Mouse (Mus musculus) midbrain, embryonic 10.5 days (tissue): ENCODE results near the gene Adgrg7. TPM values are rescaled to one million over a fixed set of nuclear protein-coding genes. Genes with fewer than 3 reads are reported as not detected.

Source experiments
- DNase-seq: peaks from one replicate; pipeline ENCODE4 v3.0.0-alpha.2; 2017; ENCODE audit warnings: low spot score
- H3K27ac ChIP-seq: fragments of 300-500 bp; sonication (generic); replicated peaks from 2 replicates; pipeline ENCODE4 v1.5.1; 2016; ENCODE audit warnings: mild to moderate bottlenecking
- H3K27me3 ChIP-seq: fragments of 300-500 bp; sonication (generic); 2 replicates; pipeline ENCODE4 v1.6.1; 2016; ENCODE audit warnings: low read depth, mild to moderate bottlenecking; ENCODE audit not compliant: poor library complexity, severe bottlenecking
- H3K36me3 ChIP-seq: fragments of 300-500 bp; sonication (generic); 2 replicates; pipeline ENCODE4 v1.6.1; 2016; ENCODE audit warnings: mild to moderate bottlenecking, moderate library complexity
- H3K4me1 ChIP-seq: fragments of 300-500 bp; sonication (generic); 2 replicates; pipeline ENCODE4 v1.6.1; 2016
- H3K4me3 ChIP-seq: fragments of 300-500 bp; sonication (generic); 2 replicates; pipeline ENCODE4 v1.5.1; 2016; ENCODE audit warnings: mild to moderate bottlenecking, moderate library complexity
- H3K9me3 ChIP-seq: fragments of 300-500 bp; sonication (generic); replicated peaks from 2 replicates; pipeline ENCODE4 v1.6.1; 2016; ENCODE audit warnings: mild to moderate bottlenecking
- WGBS: fragments of 180-500 bp; shearing (Covaris S2); methylation state at CpG from one replicate; pipeline ENCODE4 v1.1.7; 2016; 5-methylcytosine and 5-hydroxymethylcytosine counted together
- polyA plus RNA-seq: library from polyadenylated mRNA; unstranded; fragments of >200 nt; fragmentation: Nextera tagmentation; extraction: Ambion mirVana; gene quantifications from 2 replicates; pipeline ENCODE4 v1.2.1, GENCODE M21; 2016

Adgrg7 gene
- not detected in 2 replicates for polyA plus RNA-seq

DNA sequence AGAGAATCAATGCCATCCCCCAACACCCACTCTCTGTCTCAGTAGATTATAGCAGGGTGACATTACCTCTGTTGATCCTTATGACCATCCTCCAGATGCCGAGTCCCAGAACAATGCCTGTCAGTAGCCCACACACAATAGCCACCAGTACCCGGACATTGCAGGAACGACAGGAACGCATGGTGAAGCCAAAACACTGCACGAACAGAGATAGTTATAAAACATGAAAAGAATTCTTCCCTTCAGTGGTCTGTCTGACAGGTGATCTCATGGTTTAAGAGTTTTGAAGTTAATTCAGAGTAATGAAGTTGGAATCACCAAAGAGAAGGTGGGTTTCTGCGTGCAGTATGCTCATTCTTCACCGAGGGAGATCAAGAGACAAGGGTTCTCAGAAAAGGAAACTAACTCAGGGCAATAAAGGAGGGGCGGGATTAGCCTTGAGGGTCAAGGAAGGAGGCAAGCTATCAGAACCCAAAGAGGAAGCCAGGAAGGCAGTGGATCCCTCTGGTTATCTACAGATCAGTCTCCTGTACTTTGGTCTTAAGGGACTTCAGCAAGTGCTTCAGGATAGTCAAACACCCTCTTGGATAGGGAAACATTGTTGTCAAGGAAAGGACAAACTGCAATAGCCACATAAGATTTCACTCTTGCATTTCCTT is at the start of gene Adgrg7:
Gene Adgrg7, minus strand, starts transcription at position 375 of the 659 bp plus-strand sequence.
- Histone ChIP-seq H3K36me3 (no peaks in the 10 kb centered on the region), H3K9me3 (no peaks in the 10 kb centered on the region), H3K27me3 (no peaks in the 10 kb centered on the region), H3K4me1 (no peaks in the 10 kb centered on the region), H3K4me3 (no peak within 1 kb of the TSS), H3K27ac (no peak within 1 kb of the TSS)
- DNase-seq = no peak
- WGBS = 85% methylated on average over 8 of the region's 8 CpGs

- WGBS = 90% methylated on average over 5 of the region's 5 CpGs
- Histone ChIP-seq H3K4me3 (no peak overlapping the region), H3K4me1 (no peaks in the 10 kb centered on the region), H3K9me3 (no peaks in the 10 kb centered on the region), H3K36me3 (no peaks in the 10 kb centered on the region), H3K27ac (no peak overlapping the region), H3K27me3 (no peaks in the 10 kb centered on the region)
- no peak for DNase-seq
Measured at GRCm38 (mm10) chr16:56842988-56843387, 47.3 kb upstream of the Adgrg7 start.

GRCm38 (mm10) chr16:56833312-56833711 is 37.7 kb upstream of the Adgrg7 start:
- Histone ChIP-seq H3K9me3 (no peaks in the 10 kb centered on the region), H3K36me3 (no peaks in the 10 kb centered on the region), H3K4me3 (no peak overlapping the region), H3K27me3 (no peaks in the 10 kb centered on the region), H3K4me1 (no peaks in the 10 kb centered on the region), H3K27ac (no peak overlapping the region)
- whole genome bisulfite sequencing = 98% methylated on average over 1 of the region's 1 CpGs
- no peak for DNase-seq

DNA sequence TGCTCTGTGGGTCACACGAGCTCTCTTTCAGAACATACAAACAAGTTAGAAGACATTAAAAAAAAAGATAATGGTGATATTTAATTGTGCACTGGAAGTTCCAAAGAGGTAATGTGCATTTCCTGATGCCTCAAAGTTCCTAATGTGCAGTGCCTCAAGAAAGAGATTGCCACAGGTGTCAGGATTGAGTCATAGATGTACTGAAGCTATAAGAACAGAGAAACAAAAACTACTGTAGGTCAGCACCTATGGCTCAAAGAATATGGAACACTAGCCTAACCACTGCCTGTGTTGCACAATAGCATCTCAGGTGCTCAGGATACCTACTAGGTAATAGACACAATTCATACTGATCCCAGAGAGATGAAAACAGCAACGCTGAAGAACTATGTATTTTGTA is 36.3 kb upstream of the Adgrg7 start:
- no peaks in the 10 kb centered on the region for H3K9me3 ChIP-seq
- no peak for DNase-seq
- H3K36me3 ChIP-seq = no peaks in the 10 kb centered on the region
- WGBS = 95% methylated on average over 2 of the region's 2 CpGs
- no peak overlapping the region for H3K4me3 ChIP-seq
- H3K27ac ChIP-seq = no peak overlapping the region
- no peaks in the 10 kb centered on the region for H3K4me1 ChIP-seq
- H3K27me3 ChIP-seq = no peaks in the 10 kb centered on the region

GRCm38 (mm10) chr16:56801370-56802109 is 5.9 kb upstream of the Adgrg7 start:
- no peak for DNase-seq
- H3K9me3 ChIP-seq = no peaks in the 10 kb centered on the region
- 84% methylated on average over 6 of the region's 6 CpGs for WGBS
- no peaks in the 10 kb centered on the region for H3K36me3 ChIP-seq
- H3K27me3 ChIP-seq = no peaks in the 10 kb centered on the region
- no peaks in the 10 kb centered on the region for H3K4me1 ChIP-seq
- H3K4me3 ChIP-seq = no peak overlapping the region
- no peak overlapping the region for H3K27ac ChIP-seq

GRCm38 (mm10) chr16:56800946-56801345 is 5.3 kb upstream of the Adgrg7 start:
- 89% methylated on average over 7 of the region's 7 CpGs for WGBS

DNA sequence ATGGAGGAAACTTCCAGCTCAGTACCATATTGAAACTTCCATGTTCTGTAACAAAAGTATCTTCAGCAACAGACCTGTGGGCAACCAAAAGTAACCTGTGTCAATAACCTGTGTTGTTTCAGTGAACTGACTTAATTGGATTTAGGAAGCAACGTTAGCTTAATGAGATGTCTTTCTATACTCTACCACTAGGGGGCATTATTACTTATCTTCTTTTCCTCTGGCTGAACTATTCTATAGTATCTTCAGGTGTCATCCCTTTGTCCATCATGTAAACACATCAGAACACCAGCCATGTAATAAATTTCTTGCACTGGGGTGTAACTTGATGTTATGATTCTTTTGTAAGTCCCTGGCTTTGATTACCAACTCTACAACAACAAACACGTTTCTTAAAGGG is 4.8 kb upstream of the Adgrg7 start:
- Histone ChIP-seq H3K9me3 (no peaks in the 10 kb centered on the region), H3K4me3 (no peak overlapping the region), H3K27me3 (no peaks in the 10 kb centered on the region), H3K4me1 (no peaks in the 10 kb centered on the region), H3K36me3 (no peaks in the 10 kb centered on the region), H3K27ac (no peak overlapping the region)
- no peak for DNase-seq
- WGBS = 44% methylated on average over 2 of the region's 2 CpGs

More at GRCm38 (mm10) chr16:56800946-56801345, 5.3 kb upstream of the Adgrg7 start:
- Histone ChIP-seq H3K27me3 (no peaks in the 10 kb centered on the region), H3K9me3 (no peaks in the 10 kb centered on the region), H3K4me1 (no peaks in the 10 kb centered on the region), H3K4me3 (no peak overlapping the region), H3K27ac (no peak overlapping the region), H3K36me3 (no peaks in the 10 kb centered on the region)
- DNase-seq = no peak

GRCm38 (mm10) chr16:56799541-56800029 is 3.9 kb upstream of the Adgrg7 start:
- no peaks in the 10 kb centered on the region for H3K27me3 ChIP-seq
- no peak overlapping the region for H3K4me3 ChIP-seq
- H3K9me3 ChIP-seq = no peaks in the 10 kb centered on the region
- H3K27ac ChIP-seq = no peak overlapping the region
- H3K4me1 ChIP-seq = no peaks in the 10 kb centered on the region
- no peak for DNase-seq
- WGBS = 92% methylated on average over 3 of the region's 3 CpGs
- H3K36me3 ChIP-seq = no peaks in the 10 kb centered on the region

- no peaks in the 10 kb centered on the region for H3K27me3 ChIP-seq
- no peaks in the 10 kb centered on the region for H3K9me3 ChIP-seq
- no peak overlapping the region for H3K4me3 ChIP-seq
- no peaks in the 10 kb centered on the region for H3K4me1 ChIP-seq
- no peaks in the 10 kb centered on the region for H3K36me3 ChIP-seq
- H3K27ac ChIP-seq = no peak overlapping the region
- 91% methylated on average over 7 of the region's 7 CpGs for WGBS
- no peak for DNase-seq
Measured at GRCm38 (mm10) chr16:56798873-56799272, 3.2 kb upstream of the Adgrg7 start.

DNA sequence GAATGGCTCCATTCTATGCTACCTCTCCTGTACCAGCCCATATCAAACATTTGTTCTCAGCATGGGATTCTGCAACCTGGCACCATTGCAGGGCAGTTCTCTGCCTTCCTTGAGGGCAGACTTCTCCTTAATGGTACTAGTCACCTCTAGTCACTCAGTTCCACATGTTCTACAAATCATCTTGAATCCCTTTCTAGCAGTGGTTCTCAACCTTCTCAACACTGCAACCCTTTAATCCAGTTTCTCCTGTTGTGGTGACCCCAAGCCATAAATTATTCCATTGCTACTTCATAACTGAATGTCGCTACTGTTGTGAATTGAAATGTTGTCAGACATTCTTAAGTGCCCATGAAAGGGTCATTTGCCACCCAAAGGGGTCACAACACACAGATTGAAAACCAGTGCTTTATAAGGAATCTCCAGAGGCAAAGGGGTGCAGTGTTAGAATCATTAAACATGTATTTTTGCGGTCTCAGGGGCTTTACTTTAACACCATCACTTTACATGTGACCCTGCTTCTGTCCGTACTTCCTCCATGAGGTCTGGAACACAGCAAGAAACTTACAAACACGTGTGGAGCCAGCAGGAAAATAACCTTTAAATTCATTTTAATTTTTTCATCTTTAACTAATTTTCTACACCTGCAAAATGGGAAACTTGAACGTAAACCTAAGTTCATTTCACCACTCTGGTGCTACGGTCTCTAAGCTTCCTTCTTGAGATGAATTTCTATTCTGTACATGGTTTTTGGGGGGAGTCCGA is 1.1 kb downstream of the Adgrg7 start:
- WGBS = 86% methylated on average over 7 of the region's 7 CpGs
- Histone ChIP-seq H3K36me3 (no peaks in the 10 kb centered on the region), H3K27ac (no peak overlapping the region), H3K27me3 (no peaks in the 10 kb centered on the region), H3K9me3 (no peaks in the 10 kb centered on the region), H3K4me1 (no peaks in the 10 kb centered on the region), H3K4me3 (no peak overlapping the region)
- no peak for DNase-seq

- no peaks in the 10 kb centered on the region for H3K9me3 ChIP-seq
- H3K4me3 ChIP-seq = no peak overlapping the region
- no peaks in the 10 kb centered on the region for H3K36me3 ChIP-seq
- no peaks in the 10 kb centered on the region for H3K4me1 ChIP-seq
- WGBS = 68% methylated on average over 1 of the region's 1 CpGs
- no peak for DNase-seq
- no peaks in the 10 kb centered on the region for H3K27me3 ChIP-seq
- H3K27ac ChIP-seq = no peak overlapping the region
Measured at GRCm38 (mm10) chr16:56793778-56794177, 1.9 kb downstream of the Adgrg7 start.

GRCm38 (mm10) chr16:56785943-56786342 is 9.7 kb downstream of the Adgrg7 start:
- Histone ChIP-seq H3K9me3 (no peaks in the 10 kb centered on the region), H3K4me1 (no peaks in the 10 kb centered on the region), H3K36me3 (no peaks in the 10 kb centered on the region), H3K27ac (no peak overlapping the region), H3K4me3 (no peak overlapping the region), H3K27me3 (no peaks in the 10 kb centered on the region)
- DNase-seq = no peak
- WGBS = 86% methylated on average over 2 of the region's 2 CpGs
